7 mouse cellular contexts compared by ENCODE assay signal in the genomic region with DNA sequence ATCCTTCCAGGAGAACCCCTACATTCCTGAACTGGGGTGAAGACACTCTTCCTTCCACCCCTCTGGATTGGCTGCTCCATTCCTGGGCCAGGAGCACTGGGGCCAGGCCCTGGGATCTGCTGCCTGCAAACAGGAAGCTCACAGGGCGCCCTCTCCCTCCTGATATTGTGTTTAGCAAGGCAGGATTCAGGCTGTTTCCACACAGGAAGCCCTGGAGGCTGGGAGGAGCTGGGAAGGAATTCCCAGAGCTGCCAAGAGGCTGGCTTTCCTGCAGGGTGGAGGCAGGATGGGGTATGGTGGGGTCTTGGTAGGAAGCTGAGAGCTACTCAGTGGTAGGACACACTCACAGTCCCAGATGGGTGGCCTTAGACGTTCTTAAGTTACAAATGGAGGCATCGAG. TPM values are rescaled to one million over a fixed set of nuclear protein-coding genes. Genes with fewer than 3 reads are reported as not detected.
A peak's percentile ranks its signal among the peaks of the same experiment; 100 is the strongest.
DNase-seq lines count a peak whose midpoint lies in the region; ATAC-seq and TF ChIP-seq lines count a peak whose summit lies in the region.

No protein-coding gene starts in this region.

- H3K27ac ChIP-seq in forebrain, embryonic 13.5 days: peak overlapping the region; percentile 54
- peak overlapping the region; percentile 33 for H3K27ac ChIP-seq in limb, embryonic 14.5 days (replicated peaks; ENCODE audit: low read depth, low read length)

- intact Hi-C loops in heart, postnatal 25 days (cut with DNase I): loop anchor here (2.0 kb wide), 1 partner anchor 38 kb away; the partner anchor contains the start of gene Kif26a

- H3K4me2 ChIP-seq in forebrain, embryonic 13.5 days: no peak overlapping the region
- H3K4me2 ChIP-seq in limb, embryonic 14.5 days (replicated peaks; ENCODE audit: low read depth, low read length, severe bottlenecking): no peak overlapping the region

- peak; percentile 44 to 69 for DNase-seq in adrenal gland, postnatal 36 days
- peak; percentile 85 for DNase-seq in heart, postnatal 25 days (ENCODE audit: low spot score)
- peak; percentile 62 for DNase-seq in limb, embryonic 14.5 days (ENCODE audit: low spot score)
- DNase-seq in ovary, postnatal 36 days (ENCODE audit: low spot score): peak; percentile 27
- DNase-seq in c-Kit-positive CD71-positive TER-119-positive erythroid progenitor cells, embryonic 14.5 days (ENCODE audit: low spot score): no peak

- no peak for TF ChIP-seq POLR2A in limb, embryonic 14.5 days (IDR thresholded peaks at IDR 0.05; ENCODE audit: borderline replicate concordance, extremely low read depth, insufficient read depth, insufficient read length)

- WGBS in forebrain, embryonic 13.5 days: 48% methylated on average over 3 of the region's 3 CpGs
- WGBS in limb, embryonic 14.5 days: 19% methylated on average over 3 of the region's 3 CpGs

- H3K9ac ChIP-seq in forebrain, embryonic 13.5 days: peak overlapping the region; percentile 17; the same call in 1 of the 2 replicates
- no peak overlapping the region for H3K9ac ChIP-seq in limb, embryonic 14.5 days (ENCODE audit: low read depth, low read length, severe bottlenecking)

- peaks cover 32% of the 10 kb centered on the region for H3K4me1 ChIP-seq in forebrain, embryonic 13.5 days
- peaks cover 27% of the 10 kb centered on the region for H3K4me1 ChIP-seq in limb, embryonic 14.5 days (ENCODE audit: control insufficient read depth, insufficient read depth, low read length)

- H3K9me3 ChIP-seq in forebrain, embryonic 13.5 days (replicated peaks): no peaks in the 10 kb centered on the region
- no peaks in the 10 kb centered on the region for H3K9me3 ChIP-seq in limb, embryonic 14.5 days (ENCODE audit: control insufficient read depth, low read length)

- ATAC-seq in forebrain, embryonic 13.5 days: peak; percentile 21; the same call in 1 of the 2 replicates
- peak; percentile 38; the same call in 1 of the 2 replicates for ATAC-seq in limb, embryonic 14.5 days (ENCODE audit: low FRiP score, low read depth)
- ATAC-seq in erythroid progenitor cell, adult 5-6 weeks (replicated peaks; ENCODE audit: low FRiP score, poor library complexity, severe bottlenecking): no peak

- H3K36me3 ChIP-seq in forebrain, embryonic 13.5 days (ENCODE audit: poor library complexity, severe bottlenecking): peaks cover 16% of the 10 kb centered on the region
- H3K36me3 ChIP-seq in limb, embryonic 14.5 days (ENCODE audit: control insufficient read depth, insufficient read depth, low read length): peaks cover under 1% of the 10 kb centered on the region

- H3K27me3 ChIP-seq in forebrain, embryonic 13.5 days: no peaks in the 10 kb centered on the region
- no peaks in the 10 kb centered on the region for H3K27me3 ChIP-seq in limb, embryonic 14.5 days (ENCODE audit: control insufficient read depth, insufficient read depth, low read length)

- no peak overlapping the region for H3K4me3 ChIP-seq in forebrain, embryonic 13.5 days
- H3K4me3 ChIP-seq in limb, embryonic 14.5 days (replicated peaks; ENCODE audit: low read length): no peak overlapping the region

RNA-seq across cellular contexts. Expression of gene Kif26a, which starts 38.4 kb away (rescaled TPM):
- total RNA-seq in adrenal gland, postnatal 36 days (2021): 1 to 10 TPM; 4.9 to 9.5 TPM
- polyA plus RNA-seq in forebrain, embryonic 13.5 days (2015; fragmentation: Nextera tagmentation; extraction: Ambion mirVana): 10.9 and 14.4 TPM in 2 replicates
- 10 to 100 TPM; 14.3 to 16.6 TPM for total RNA-seq in heart, postnatal 25 days (2021)
- 21.6 and 29.1 TPM in 2 replicates for polyA plus RNA-seq in limb, embryonic 14.5 days (2012; rRNA removed)
- polyA plus RNA-seq in limb, embryonic 14.5 days (2014; fragmentation: Nextera tagmentation; extraction: Ambion mirVana): 6.2 and 7.0 TPM in 2 replicates
- total RNA-seq in erythroid progenitor cell, adult 5-6 weeks (2015; ENCODE audit: low replicate concordance): not detected in 2 replicates
- total RNA-seq in erythroid progenitor cell, adult 5-6 weeks (2017; ENCODE audit: low replicate concordance): not detected in 2 replicates

Comparison
In these comparisons a context has a peak if more than half of its experiments do, and no peak if none do; other contexts are left out.
1. RNA of gene Kif26a, which starts 38.4 kb away (total RNA-seq): 14.3 to 16.6 TPM in heart, postnatal 25 days and 4.9 to 9.5 TPM in adrenal gland, postnatal 36 days; not detected in erythroid progenitor cell, adult 5-6 weeks; every median in the first group is over 4 times any median in the second.